Mouse (Mus musculus) neural tube, embryonic 13.5 days (tissue): ENCODE results near the gene Zfp385b. TPM values are rescaled to one million over a fixed set of nuclear protein-coding genes. Genes with fewer than 3 reads are reported as not detected.

ENCODE experiments used
- ATAC-seq: fragments of 200-750 bp; cut with Nextera tagmentation; 2 replicates; pipeline ENCODE4 v1.8.0; 2017; ENCODE audit warnings: low read depth, mild to moderate bottlenecking, moderate TSS enrichment, moderate library complexity
- H3K27ac ChIP-seq: fragments of 300-500 bp; sonication (generic); replicated peaks from 2 replicates; pipeline ENCODE4 v1.5.1; 2015; ENCODE audit warnings: moderate library complexity, mild to moderate bottlenecking, inconsistent platforms
- H3K27me3 ChIP-seq: fragments of 300-500 bp; sonication (generic); 2 replicates; pipeline ENCODE4 v1.6.1; 2015; ENCODE audit warnings: mild to moderate bottlenecking, inconsistent platforms
- H3K36me3 ChIP-seq: fragments of 300-500 bp; sonication (generic); 2 replicates; pipeline ENCODE4 v1.6.1; 2015; ENCODE audit warnings: mild to moderate bottlenecking, inconsistent platforms
- H3K4me1 ChIP-seq: fragments of 300-500 bp; sonication (generic); replicated peaks from 2 replicates; pipeline ENCODE4 v1.6.1; 2015; ENCODE audit warnings: inconsistent platforms
- H3K4me2 ChIP-seq: fragments of 300-500 bp; sonication (generic); 2 replicates; pipeline ENCODE4 v1.6.1; 2015; ENCODE audit warnings: inconsistent platforms, mild to moderate bottlenecking, moderate library complexity
- H3K4me3 ChIP-seq: fragments of 300-500 bp; sonication (generic); 2 replicates; pipeline ENCODE4 v1.5.1; 2015; ENCODE audit warnings: mild to moderate bottlenecking, inconsistent platforms
- H3K9ac ChIP-seq: fragments of 300-500 bp; sonication (generic); 2 replicates; pipeline ENCODE4 v1.6.1; 2015; ENCODE audit warnings: moderate library complexity, mild to moderate bottlenecking, inconsistent platforms
- H3K9me3 ChIP-seq: fragments of 300-500 bp; sonication (generic); 2 replicates; pipeline ENCODE4 v1.6.1; 2016; ENCODE audit warnings: inconsistent platforms
- WGBS: fragments of 180-500 bp; shearing (Covaris S2); methylation state at CpG from one replicate; pipeline ENCODE4 v1.1.7; 2015; 5-methylcytosine and 5-hydroxymethylcytosine counted together
- polyA plus RNA-seq: library from polyadenylated mRNA; unstranded; fragments of >200 nt; fragmentation: Nextera tagmentation; extraction: Ambion mirVana; gene quantifications from 2 replicates; pipeline ENCODE4 v1.2.1, GENCODE M21; 2015

Zfp385b gene
- polyA plus RNA-seq, 1 experiment from 2014 or later: 7.7 TPM

- Histone ChIP-seq H3K36me3 (no peaks in the 10 kb centered on the region), H3K9ac (no peak overlapping the region), H3K27me3 (no peaks in the 10 kb centered on the region), H3K4me3 (no peak overlapping the region), H3K27ac (no peak overlapping the region), H3K9me3 (no peaks in the 10 kb centered on the region), H3K4me2 (no peak overlapping the region), H3K4me1 (no peaks in the 10 kb centered on the region)
- 86% methylated on average over 7 of the region's 7 CpGs for WGBS
- ATAC-seq: no peak
Measured at GRCm38 (mm10) chr2:77726798-77727197, 92.6 kb downstream of the Zfp385b start.

GRCm38 (mm10) chr2:77720806-77721205 is 98.6 kb downstream of the Zfp385b start:
- WGBS: 88% methylated on average over 4 of the region's 4 CpGs
- no peak overlapping the region for H3K4me2 ChIP-seq
- no peaks in the 10 kb centered on the region for H3K4me1 ChIP-seq
- H3K27me3 ChIP-seq: no peaks in the 10 kb centered on the region
- no peak overlapping the region for H3K27ac ChIP-seq
- no peaks in the 10 kb centered on the region for H3K36me3 ChIP-seq
- no peak overlapping the region for H3K9ac ChIP-seq
- H3K9me3 ChIP-seq: no peaks in the 10 kb centered on the region
- no peak for ATAC-seq
- no peak overlapping the region for H3K4me3 ChIP-seq

- Histone ChIP-seq H3K36me3 (no peaks in the 10 kb centered on the region), H3K4me1 (no peaks in the 10 kb centered on the region), H3K27ac (no peak overlapping the region), H3K9ac (no peak overlapping the region), H3K4me3 (no peak overlapping the region), H3K27me3 (no peaks in the 10 kb centered on the region), H3K9me3 (no peaks in the 10 kb centered on the region), H3K4me2 (no peak overlapping the region)
- no peak for ATAC-seq
- 92% methylated on average over 3 of the region's 3 CpGs for WGBS
Measured at GRCm38 (mm10) chr2:77716367-77716766, 103.1 kb downstream of the Zfp385b start.

GRCm38 (mm10) chr2:77713886-77714285 is 105.6 kb downstream of the Zfp385b start:
- 57% methylated on average over 5 of the region's 5 CpGs for WGBS
- no peak overlapping the region for H3K4me2 ChIP-seq
- no peak for ATAC-seq

GRCm38 (mm10) chr2:77711751-77712150 is 107.7 kb downstream of the Zfp385b start:
- Histone ChIP-seq H3K4me2 (no peak overlapping the region), H3K27me3 (no peaks in the 10 kb centered on the region), H3K36me3 (no peaks in the 10 kb centered on the region), H3K4me3 (no peak overlapping the region), H3K9me3 (no peaks in the 10 kb centered on the region), H3K9ac (no peak overlapping the region), H3K4me1 (0 out of 2 replicates have a peak, but pooled peaks cover 3% of the 10 kb centered on the region), H3K27ac (no peak overlapping the region)
- ATAC-seq: no peak
- WGBS: 67% methylated on average over 1 of the region's 1 CpGs

More at GRCm38 (mm10) chr2:77713886-77714285, 105.6 kb downstream of the Zfp385b start:
- H3K27ac ChIP-seq: no peak overlapping the region
- no peak overlapping the region for H3K4me3 ChIP-seq
- H3K4me1 ChIP-seq: no peaks in the 10 kb centered on the region
- H3K27me3 ChIP-seq: no peaks in the 10 kb centered on the region
- H3K9ac ChIP-seq: no peak overlapping the region
- H3K36me3 ChIP-seq: no peaks in the 10 kb centered on the region
- H3K9me3 ChIP-seq: no peaks in the 10 kb centered on the region

- Histone ChIP-seq H3K4me2 (peak overlapping the region; percentile 39), H3K27ac (no peak overlapping the region), H3K4me1 (peaks cover 5% of the 10 kb centered on the region), H3K9ac (no peak overlapping the region), H3K27me3 (no peaks in the 10 kb centered on the region), H3K36me3 (no peaks in the 10 kb centered on the region), H3K9me3 (no peaks in the 10 kb centered on the region), H3K4me3 (no peak overlapping the region)
- ATAC-seq: no peak; the same call in 1 of the 2 replicates
- 29% methylated on average over 7 of the region's 7 CpGs for WGBS
Measured at GRCm38 (mm10) chr2:77709206-77709794, 110.1 kb downstream of the Zfp385b start.

GRCm38 (mm10) chr2:77707138-77707537 is 112.3 kb downstream of the Zfp385b start:
- no peak overlapping the region for H3K27ac ChIP-seq
- H3K9ac ChIP-seq: no peak overlapping the region
- no peaks in the 10 kb centered on the region for H3K27me3 ChIP-seq
- 27% methylated on average over 9 of the region's 9 CpGs for WGBS
- H3K4me1 ChIP-seq: peaks cover 18% of the 10 kb centered on the region
- H3K9me3 ChIP-seq: no peaks in the 10 kb centered on the region
- H3K36me3 ChIP-seq: no peaks in the 10 kb centered on the region
- no peak overlapping the region for H3K4me3 ChIP-seq
- no peak overlapping the region for H3K4me2 ChIP-seq
- no peak for ATAC-seq

GRCm38 (mm10) chr2:77705476-77705875 is 114.0 kb downstream of the Zfp385b start:
- Histone ChIP-seq H3K4me1 (peaks cover 28% of the 10 kb centered on the region), H3K9me3 (no peaks in the 10 kb centered on the region), H3K27ac (no peak overlapping the region), H3K4me3 (no peak overlapping the region), H3K4me2 (no peak overlapping the region), H3K36me3 (no peaks in the 10 kb centered on the region), H3K27me3 (no peaks in the 10 kb centered on the region), H3K9ac (no peak overlapping the region)
- 75% methylated on average over 2 of the region's 2 CpGs for WGBS
- no peak for ATAC-seq

GRCm38 (mm10) chr2:77703080-77703479 is 116.4 kb downstream of the Zfp385b start:
- WGBS: 30% methylated on average over 19 of the region's 19 CpGs
- no peaks in the 10 kb centered on the region for H3K9me3 ChIP-seq
- peak overlapping the region; percentile 49 for H3K4me2 ChIP-seq
- peak overlapping the region; percentile 31 for H3K4me3 ChIP-seq
- H3K27me3 ChIP-seq: no peaks in the 10 kb centered on the region
- no peak for ATAC-seq
- peaks cover 28% of the 10 kb centered on the region for H3K4me1 ChIP-seq
- peak overlapping the region; percentile 55 for H3K9ac ChIP-seq
- H3K27ac ChIP-seq: peak overlapping the region; percentile 72
- H3K36me3 ChIP-seq: no peaks in the 10 kb centered on the region

GRCm38 (mm10) chr2:77691174-77691573 is 128.3 kb downstream of the Zfp385b start:
- H3K4me1 ChIP-seq: no peaks in the 10 kb centered on the region
- no peak for ATAC-seq
- no peak overlapping the region for H3K9ac ChIP-seq
- H3K4me3 ChIP-seq: no peak overlapping the region
- no peaks in the 10 kb centered on the region for H3K36me3 ChIP-seq
- H3K9me3 ChIP-seq: no peaks in the 10 kb centered on the region
- no peak overlapping the region for H3K27ac ChIP-seq
- WGBS: 75% methylated on average over 8 of the region's 8 CpGs
- no peaks in the 10 kb centered on the region for H3K27me3 ChIP-seq
- H3K4me2 ChIP-seq: no peak overlapping the region

GRCm38 (mm10) chr2:77690316-77690715 is 129.1 kb downstream of the Zfp385b start:
- Histone ChIP-seq H3K4me1 (no peaks in the 10 kb centered on the region), H3K36me3 (no peaks in the 10 kb centered on the region), H3K9ac (no peak overlapping the region), H3K4me3 (no peak overlapping the region), H3K4me2 (no peak overlapping the region), H3K9me3 (no peaks in the 10 kb centered on the region), H3K27ac (no peak overlapping the region), H3K27me3 (no peaks in the 10 kb centered on the region)
- no peak for ATAC-seq
- WGBS: 83% methylated on average over 8 of the region's 8 CpGs

- no peak for ATAC-seq
- no peaks in the 10 kb centered on the region for H3K27me3 ChIP-seq
- H3K4me3 ChIP-seq: no peak overlapping the region
- H3K4me1 ChIP-seq: no peaks in the 10 kb centered on the region
- H3K27ac ChIP-seq: no peak overlapping the region
- no peak overlapping the region for H3K4me2 ChIP-seq
- H3K9me3 ChIP-seq: no peaks in the 10 kb centered on the region
- no peaks in the 10 kb centered on the region for H3K36me3 ChIP-seq
- WGBS: 86% methylated on average over 4 of the region's 4 CpGs
- H3K9ac ChIP-seq: no peak overlapping the region
Measured at GRCm38 (mm10) chr2:77688651-77689050, 130.8 kb downstream of the Zfp385b start.

- H3K36me3 ChIP-seq: no peaks in the 10 kb centered on the region
- H3K4me3 ChIP-seq: no peak overlapping the region
- no peak overlapping the region for H3K4me2 ChIP-seq
- H3K27ac ChIP-seq: no peak overlapping the region
- 75% methylated on average over 3 of the region's 3 CpGs for WGBS
- H3K9me3 ChIP-seq: no peaks in the 10 kb centered on the region
- H3K27me3 ChIP-seq: no peaks in the 10 kb centered on the region
- no peak for ATAC-seq
- no peak overlapping the region for H3K9ac ChIP-seq
- H3K4me1 ChIP-seq: peaks cover 7% of the 10 kb centered on the region
Measured at GRCm38 (mm10) chr2:77684088-77684487, 135.4 kb downstream of the Zfp385b start.
